Mouse (Mus musculus): ENCODE measurements around the gene Gpr3. TPM values are rescaled to one million over a fixed set of nuclear protein-coding genes. Genes with fewer than 3 reads are reported as not detected.

Gene Gpr3
- polyA plus RNA-seq, 1 experiment, result 0.52 TPM

- Histone ChIP-seq H3K36me3 (ENCODE audit: control insufficient read depth, insufficient read depth, low read length, poor library complexity, severe bottlenecking) (peaks cover 20% of the 10 kb centered on the region), H3K27me3 (ENCODE audit: control insufficient read depth, insufficient read depth, low read length, poor library complexity, severe bottlenecking) (no peaks in the 10 kb centered on the region), H3K9ac (ENCODE audit: low read depth, poor library complexity, severe bottlenecking) (no peak overlapping the region), H3K4me3 (ENCODE audit: low read depth, low read length) (no peak overlapping the region), H3K4me1 (ENCODE audit: control insufficient read depth, insufficient read depth, low read length) (peaks cover 2% of the 10 kb centered on the region), H3K9me3 (replicated peaks; ENCODE audit: control insufficient read depth, insufficient read depth, low read length, poor library complexity, severe bottlenecking) (no peaks in the 10 kb centered on the region), H3K27ac (ENCODE audit: insufficient read depth, low read length) (no peak overlapping the region)
- no peak for TF ChIP-seq EP300 (IDR thresholded peaks at IDR 0.05; ENCODE audit: insufficient read depth, low read depth, low read length)
- TF ChIP-seq POLR2A (IDR thresholded peaks at IDR 0.05; ENCODE audit: insufficient read depth, low read length), result no peak
- TF ChIP-seq CTCF (IDR thresholded peaks at IDR 0.05; ENCODE audit: low read depth, low read length), result no peak
Observed at GRCm38 (mm10) chr4:133196136-133196535, 16.2 kb downstream of the Gpr3 start.

- Histone ChIP-seq H3K27ac (ENCODE audit: insufficient read depth, low read length) (no peak overlapping the region), H3K4me1 (ENCODE audit: control insufficient read depth, insufficient read depth, low read length) (no peaks in the 10 kb centered on the region), H3K9ac (ENCODE audit: low read depth, poor library complexity, severe bottlenecking) (no peak overlapping the region), H3K4me3 (ENCODE audit: low read depth, low read length) (no peak overlapping the region), H3K36me3 (ENCODE audit: control insufficient read depth, insufficient read depth, low read length, poor library complexity, severe bottlenecking) (peaks cover 31% of the 10 kb centered on the region), H3K9me3 (replicated peaks; ENCODE audit: control insufficient read depth, insufficient read depth, low read length, poor library complexity, severe bottlenecking) (no peaks in the 10 kb centered on the region), H3K27me3 (ENCODE audit: control insufficient read depth, insufficient read depth, low read length, poor library complexity, severe bottlenecking) (no peaks in the 10 kb centered on the region)
- no peak for TF ChIP-seq CTCF (IDR thresholded peaks at IDR 0.05; ENCODE audit: low read depth, low read length)
- TF ChIP-seq EP300 (IDR thresholded peaks at IDR 0.05; ENCODE audit: insufficient read depth, low read depth, low read length), result no peak
- TF ChIP-seq POLR2A (IDR thresholded peaks at IDR 0.05; ENCODE audit: insufficient read depth, low read length), result no peak
Observed at GRCm38 (mm10) chr4:133195014-133195413, 17.3 kb downstream of the Gpr3 start.

- no peak overlapping the region for H3K27ac ChIP-seq (ENCODE audit: insufficient read depth, low read length)
- no peaks in the 10 kb centered on the region for H3K4me1 ChIP-seq (ENCODE audit: control insufficient read depth, insufficient read depth, low read length)
- no peaks in the 10 kb centered on the region for H3K27me3 ChIP-seq (ENCODE audit: control insufficient read depth, insufficient read depth, low read length, poor library complexity, severe bottlenecking)
- peaks cover 35% of the 10 kb centered on the region for H3K36me3 ChIP-seq (ENCODE audit: control insufficient read depth, insufficient read depth, low read length, poor library complexity, severe bottlenecking)
- TF ChIP-seq POLR2A (IDR thresholded peaks at IDR 0.05; ENCODE audit: insufficient read depth, low read length), result no peak
- TF ChIP-seq CTCF (IDR thresholded peaks at IDR 0.05; ENCODE audit: low read depth, low read length), result no peak
- TF ChIP-seq EP300 (IDR thresholded peaks at IDR 0.05; ENCODE audit: insufficient read depth, low read depth, low read length), result no peak
- H3K9ac ChIP-seq (ENCODE audit: low read depth, poor library complexity, severe bottlenecking), result no peak overlapping the region
- H3K4me3 ChIP-seq (ENCODE audit: low read depth, low read length), result no peak overlapping the region
- H3K9me3 ChIP-seq (replicated peaks; ENCODE audit: control insufficient read depth, insufficient read depth, low read length, poor library complexity, severe bottlenecking), result no peaks in the 10 kb centered on the region
Observed at GRCm38 (mm10) chr4:133194482-133194881, 17.9 kb downstream of the Gpr3 start.

- no peaks in the 10 kb centered on the region for H3K27me3 ChIP-seq (ENCODE audit: control insufficient read depth, insufficient read depth, low read length, poor library complexity, severe bottlenecking)
- H3K4me3 ChIP-seq (ENCODE audit: low read depth, low read length), result no peak overlapping the region
- no peaks in the 10 kb centered on the region for H3K4me1 ChIP-seq (ENCODE audit: control insufficient read depth, insufficient read depth, low read length)
- no peak overlapping the region for H3K9ac ChIP-seq (ENCODE audit: low read depth, poor library complexity, severe bottlenecking)
- no peak for TF ChIP-seq CTCF (IDR thresholded peaks at IDR 0.05; ENCODE audit: low read depth, low read length)
- TF ChIP-seq EP300 (IDR thresholded peaks at IDR 0.05; ENCODE audit: insufficient read depth, low read depth, low read length), result peak; percentile 46; the same call in 1 of the 2 replicates
- no peak for TF ChIP-seq POLR2A (IDR thresholded peaks at IDR 0.05; ENCODE audit: insufficient read depth, low read length)
- peaks cover 62% of the 10 kb centered on the region for H3K36me3 ChIP-seq (ENCODE audit: control insufficient read depth, insufficient read depth, low read length, poor library complexity, severe bottlenecking)
- no peaks in the 10 kb centered on the region for H3K9me3 ChIP-seq (replicated peaks; ENCODE audit: control insufficient read depth, insufficient read depth, low read length, poor library complexity, severe bottlenecking)
- H3K27ac ChIP-seq (ENCODE audit: insufficient read depth, low read length), result no peak overlapping the region
Observed at GRCm38 (mm10) chr4:133189396-133189795, 22.9 kb downstream of the Gpr3 start.

GRCm38 (mm10) chr4:133186856-133187255 lies 25.5 kb downstream of the Gpr3 start:
- no peak overlapping the region for H3K9ac ChIP-seq (ENCODE audit: low read depth, poor library complexity, severe bottlenecking)
- H3K36me3 ChIP-seq (ENCODE audit: control insufficient read depth, insufficient read depth, low read length, poor library complexity, severe bottlenecking), result peaks cover 51% of the 10 kb centered on the region
- TF ChIP-seq CTCF (IDR thresholded peaks at IDR 0.05; ENCODE audit: low read depth, low read length) (peak; percentile 6), POLR2A (IDR thresholded peaks at IDR 0.05; ENCODE audit: insufficient read depth, low read length) (no peak)

GRCm38 (mm10) chr4:133185893-133186292 lies 26.4 kb downstream of the Gpr3 start:
- no peak overlapping the region for H3K9ac ChIP-seq (ENCODE audit: low read depth, poor library complexity, severe bottlenecking)
- H3K36me3 ChIP-seq (ENCODE audit: control insufficient read depth, insufficient read depth, low read length, poor library complexity, severe bottlenecking), result peaks cover 53% of the 10 kb centered on the region
- no peak overlapping the region for H3K27ac ChIP-seq (ENCODE audit: insufficient read depth, low read length)
- TF ChIP-seq EP300 (IDR thresholded peaks at IDR 0.05; ENCODE audit: insufficient read depth, low read depth, low read length), result no peak
- TF ChIP-seq CTCF (IDR thresholded peaks at IDR 0.05; ENCODE audit: low read depth, low read length), result no peak
- TF ChIP-seq POLR2A (IDR thresholded peaks at IDR 0.05; ENCODE audit: insufficient read depth, low read length), result no peak
- no peaks in the 10 kb centered on the region for H3K9me3 ChIP-seq (replicated peaks; ENCODE audit: control insufficient read depth, insufficient read depth, low read length, poor library complexity, severe bottlenecking)
- H3K4me1 ChIP-seq (ENCODE audit: control insufficient read depth, insufficient read depth, low read length), result peaks cover 3% of the 10 kb centered on the region
- no peaks in the 10 kb centered on the region for H3K27me3 ChIP-seq (ENCODE audit: control insufficient read depth, insufficient read depth, low read length, poor library complexity, severe bottlenecking)
- H3K4me3 ChIP-seq (ENCODE audit: low read depth, low read length), result no peak overlapping the region

More at GRCm38 (mm10) chr4:133186856-133187255, 25.5 kb downstream of the Gpr3 start:
- Histone ChIP-seq H3K27ac (ENCODE audit: insufficient read depth, low read length) (no peak overlapping the region), H3K4me1 (ENCODE audit: control insufficient read depth, insufficient read depth, low read length) (peaks cover 3% of the 10 kb centered on the region), H3K4me3 (ENCODE audit: low read depth, low read length) (no peak overlapping the region), H3K9me3 (replicated peaks; ENCODE audit: control insufficient read depth, insufficient read depth, low read length, poor library complexity, severe bottlenecking) (no peaks in the 10 kb centered on the region), H3K27me3 (ENCODE audit: control insufficient read depth, insufficient read depth, low read length, poor library complexity, severe bottlenecking) (no peaks in the 10 kb centered on the region)

All from ES-Bruce4 (cell line).